ENCODE assay signal across 24 mouse cellular contexts in the genomic region with DNA sequence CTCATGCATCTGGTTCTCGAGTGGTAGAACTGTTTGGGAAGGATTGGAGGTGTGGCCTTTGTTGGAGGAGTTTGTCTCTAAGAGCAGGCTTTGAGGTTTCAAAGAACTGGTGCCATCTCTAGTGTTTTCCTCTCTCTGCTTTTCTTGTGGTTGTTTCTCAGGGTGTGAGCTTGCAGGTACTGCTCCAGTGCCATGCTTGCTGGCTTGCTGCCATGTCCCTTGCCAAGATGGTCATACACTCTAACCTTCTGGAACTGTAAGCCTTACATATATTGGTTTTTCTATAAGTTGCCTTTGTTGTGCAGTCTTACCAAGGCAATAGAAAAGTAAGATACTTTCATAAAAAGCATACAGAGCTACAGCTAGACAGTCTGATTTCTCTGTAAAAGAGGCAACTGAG.
"Had no signal": no experiment of that assay in that cellular context is flagged by ENCODE, and none has a peak within 500 bp of the region (broad histone marks: within the 10 kb centered on the region; RNA-seq: fewer than 3 reads in every experiment).

No protein-coding gene starts in this region.

- H3K27ac ChIP-seq: heart, adult 2 months; heart, embryonic 13.5 days; heart, embryonic 15.5 days; hindbrain, embryonic 13.5 days; hindbrain, embryonic 15.5 days; hindbrain, postnatal 0 days; intestine, embryonic 15.5 days; kidney, embryonic 15.5 days; kidney, postnatal 0 days; limb, embryonic 12.5 days; liver, embryonic 13.5 days; liver, embryonic 15.5 days had no signal

- H3K9me3 ChIP-seq: heart, embryonic 15.5 days; hindbrain, embryonic 15.5 days; intestine, embryonic 15.5 days; kidney, embryonic 15.5 days; limb, embryonic 12.5 days; liver, embryonic 13.5 days; liver, embryonic 15.5 days had no signal

- H3K27me3 ChIP-seq: heart, embryonic 13.5 days; heart, embryonic 15.5 days; intestine, embryonic 15.5 days; limb, embryonic 12.5 days; liver, embryonic 13.5 days; liver, embryonic 15.5 days had no signal

- H3K4me3 ChIP-seq: heart, adult 2 months; heart, embryonic 13.5 days; heart, embryonic 15.5 days; hindbrain, embryonic 13.5 days; hindbrain, embryonic 15.5 days; intestine, embryonic 15.5 days; kidney, embryonic 15.5 days; limb, embryonic 12.5 days; liver, embryonic 13.5 days; liver, embryonic 15.5 days had no signal

- H3K4me1 ChIP-seq: intestine, embryonic 15.5 days; limb, embryonic 12.5 days; liver, embryonic 13.5 days; liver, embryonic 15.5 days had no signal

- H3K36me3 ChIP-seq: heart, embryonic 13.5 days; heart, embryonic 15.5 days; hindbrain, embryonic 13.5 days; hindbrain, embryonic 15.5 days; intestine, embryonic 15.5 days; kidney, embryonic 15.5 days; limb, embryonic 12.5 days; liver, embryonic 13.5 days; liver, embryonic 15.5 days had no signal

- DNase-seq: gastrocnemius, postnatal 14 days; gastrocnemius, postnatal 36 days; heart, adult 2 months; heart, postnatal 14 days; heart, postnatal 36 days; kidney, adult 11 months; kidney, adult 2 months; kidney, adult 9 months; kidney, postnatal 25 days; layer of hippocampus, adult 9-11 months; layer of hippocampus, postnatal 36 days; liver; liver, embryonic 13.5 days; liver, postnatal 0 days had no signal

- ATAC-seq: intestine, embryonic 15.5 days; liver, postnatal 0 days had no signal
